Mouse (Mus musculus) MEL (cell line): ENCODE data around the gene Fgfr3. TPM values are rescaled to one million over a fixed set of nuclear protein-coding genes. Genes with fewer than 3 reads are reported as not detected.

Source experiments
- DNase-seq: peaks from one replicate; pipeline ENCODE4 v3.0.0; 2011; ENCODE audit warnings: low read depth, low spot score
- H3K27ac ChIP-seq: 2 replicates; pipeline ENCODE4 v1.5.1; 2012; ENCODE audit warnings: low read depth, mild to moderate bottlenecking, control low read depth, low read length, moderate library complexity; ENCODE audit not compliant: control insufficient read depth
- H3K27me3 ChIP-seq, 2 experiments: fragments of 150-350 bp in 1 of 2; sonication (generic) in 1 of 2; 2 replicates each; pipeline ENCODE4 v1.6.1; 2012; ENCODE audit warnings: low read length in 2 of 2, mild to moderate bottlenecking in 2 of 2, improper control_type of control experiment in 1 of 2, moderate library complexity in 1 of 2; ENCODE audit not compliant: insufficient read depth in 2 of 2, control insufficient read depth in 1 of 2
- H3K36me3 ChIP-seq, 2 experiments: 2 replicates each; pipeline ENCODE4 v1.6.1; 2012 to 2014; ENCODE audit warnings: low read length in 2 of 2, improper control_type of control experiment in 1 of 2, inconsistent platforms in 1 of 2, mild to moderate bottlenecking in 1 of 2; ENCODE audit not compliant: insufficient read depth in 2 of 2, control insufficient read depth in 1 of 2
- H3K4me1 ChIP-seq, 2 experiments: fragments of 150-350 bp in 1 of 2; sonication (generic) in 1 of 2; 2 replicates each; pipeline ENCODE4 v1.6.1; 2012; ENCODE audit warnings: low read length in 2 of 2, improper control_type of control experiment in 1 of 2, mild to moderate bottlenecking in 1 of 2; ENCODE audit not compliant: insufficient read depth in 2 of 2, control insufficient read depth in 1 of 2
- H3K4me3 ChIP-seq, 2 experiments: fragments of 150-350 bp in 1 of 2; sonication (generic) in 1 of 2; 2 replicates each; pipeline ENCODE4 v1.5.1; 2012; ENCODE audit warnings: low read depth in 2 of 2, low read length in 2 of 2, mild to moderate bottlenecking in 2 of 2, moderate library complexity in 2 of 2, control low read depth in 1 of 2, improper control_type of control experiment in 1 of 2; ENCODE audit not compliant: control insufficient read depth in 1 of 2, insufficient read depth in 1 of 2
- H3K79me2 ChIP-seq: 2 replicates; pipeline ENCODE4 v1.6.1; 2012; ENCODE audit warnings: mild to moderate bottlenecking, low read length, moderate library complexity; ENCODE audit not compliant: control insufficient read depth, poor library complexity, insufficient read depth
- H3K9ac ChIP-seq: 2 replicates; pipeline ENCODE4 v1.6.1; 2012; ENCODE audit warnings: low read depth, mild to moderate bottlenecking, control low read depth, low read length, moderate library complexity; ENCODE audit not compliant: control insufficient read depth, poor library complexity, severe bottlenecking
- H3K9me3 ChIP-seq: fragments of 150-350 bp; sonication (generic); replicated peaks from 2 replicates; pipeline ENCODE4 v1.6.1; 2012; ENCODE audit warnings: mild to moderate bottlenecking, low read length, improper control_type of control experiment, moderate library complexity; ENCODE audit not compliant: insufficient read depth
- BHLHE40 ChIP-seq: IDR thresholded peaks from 2 replicates; pipeline ENCODE4 v1.6.1; 2012; ENCODE audit warnings: low read depth, mild to moderate bottlenecking, inconsistent platforms, low read length, improper control_type of control experiment, borderline replicate concordance
- CHD1 ChIP-seq: IDR thresholded peaks from 2 replicates; pipeline ENCODE4 v1.6.1; 2012; ENCODE audit warnings: low read depth, mild to moderate bottlenecking, inconsistent platforms, low read length, improper control_type of control experiment
- CHD2 ChIP-seq: IDR thresholded peaks from 2 replicates; pipeline ENCODE4 v1.6.1; 2011; ENCODE audit warnings: low read length, improper control_type of control experiment
- CTCF ChIP-seq, 3 experiments: IDR thresholded peaks in 2 of 3; conservative IDR thresholded peaks in 1 of 3; 2 replicates each; pipeline ENCODE4 v1.5.1; 2011 to 2012; ENCODE audit warnings: low read length in 3 of 3, low read depth in 2 of 3, mild to moderate bottlenecking in 2 of 3, improper control_type of control experiment in 1 of 3, inconsistent platforms in 1 of 3, mixed read lengths in 1 of 3, moderate library complexity in 1 of 3; ENCODE audit not compliant: control insufficient read depth in 1 of 3, insufficient read depth in 1 of 3, poor library complexity in 1 of 3, severe bottlenecking in 1 of 3
- E2F4 ChIP-seq: IDR thresholded peaks from 2 replicates; pipeline ENCODE4 v1.6.1; 2011; ENCODE audit warnings: low read depth, low read length, improper control_type of control experiment, borderline replicate concordance
- ELF1 ChIP-seq: IDR thresholded peaks from 2 replicates; pipeline ENCODE4 v1.6.1; 2014; ENCODE audit warnings: low read depth, mild to moderate bottlenecking, inconsistent platforms, low read length, improper control_type of control experiment, moderate library complexity
- EP300 ChIP-seq, 2 experiments: IDR thresholded peaks; 2 replicates each; pipeline ENCODE4 v1.6.1; 2011; ENCODE audit warnings: improper control_type of control experiment in 2 of 2, low read length in 2 of 2, low read depth in 1 of 2, mild to moderate bottlenecking in 1 of 2
- ETS1 ChIP-seq: IDR thresholded peaks from 2 replicates; pipeline ENCODE4 v1.6.1; 2012; ENCODE audit warnings: low read depth, mild to moderate bottlenecking, inconsistent platforms, low read length, improper control_type of control experiment, moderate library complexity
- GABPA ChIP-seq: IDR thresholded peaks from 2 replicates; pipeline ENCODE4 v1.6.1; 2012; ENCODE audit warnings: low read depth, mild to moderate bottlenecking, inconsistent platforms, low read length, improper control_type of control experiment, moderate library complexity
- GATA1 ChIP-seq: IDR thresholded peaks from 2 replicates; pipeline ENCODE4 v1.6.1; 2011; ENCODE audit warnings: low read depth, low read length, improper control_type of control experiment
- HCFC1 ChIP-seq: IDR thresholded peaks from 2 replicates; pipeline ENCODE4 v1.6.1; 2012; ENCODE audit warnings: low read depth, mild to moderate bottlenecking, inconsistent platforms, low read length, improper control_type of control experiment, moderate library complexity
- JUND ChIP-seq: IDR thresholded peaks from 2 replicates; pipeline ENCODE4 v1.6.1; 2011; ENCODE audit warnings: low read depth, mild to moderate bottlenecking, improper control_type of control experiment, low read length
- KAT2A ChIP-seq: conservative IDR thresholded peaks from 2 replicates; pipeline ENCODE4 v1.6.1; 2012; ENCODE audit warnings: low read depth, low read length, improper control_type of control experiment, inconsistent platforms
- MAFK ChIP-seq: IDR thresholded peaks from 2 replicates; pipeline ENCODE4 v1.6.1; 2011; ENCODE audit warnings: low read depth, mild to moderate bottlenecking, low read length, improper control_type of control experiment, borderline replicate concordance
- MAX ChIP-seq: IDR thresholded peaks from 2 replicates; pipeline ENCODE4 v1.6.1; 2011; ENCODE audit warnings: low read length, improper control_type of control experiment
- MAZ ChIP-seq: IDR thresholded peaks from 2 replicates; pipeline ENCODE4 v1.6.1; 2012; ENCODE audit warnings: low read depth, mild to moderate bottlenecking, inconsistent platforms, low read length, improper control_type of control experiment
- MEF2A ChIP-seq: IDR thresholded peaks from 2 replicates; pipeline ENCODE4 v1.6.1; 2014; ENCODE audit warnings: low read depth, mild to moderate bottlenecking, inconsistent platforms, low read length, improper control_type of control experiment; ENCODE audit not compliant: poor library complexity, insufficient replicate concordance, severe bottlenecking; ENCODE audit errors: extremely low read depth
- MXI1 ChIP-seq: IDR thresholded peaks from 2 replicates; pipeline ENCODE4 v1.6.1; 2011; ENCODE audit warnings: mild to moderate bottlenecking, low read depth, low read length, improper control_type of control experiment
- MYB ChIP-seq: IDR thresholded peaks from 2 replicates; pipeline ENCODE4 v1.6.1; 2011; ENCODE audit warnings: mild to moderate bottlenecking, low read depth, low read length, improper control_type of control experiment
- NELFE ChIP-seq: IDR thresholded peaks from 2 replicates; pipeline ENCODE4 v1.6.1; 2011; ENCODE audit warnings: low read depth, low read length, improper control_type of control experiment
- NRF1 ChIP-seq: IDR thresholded peaks from 2 replicates; pipeline ENCODE4 v1.6.1; 2014; ENCODE audit warnings: low read depth, mild to moderate bottlenecking, inconsistent platforms, low read length, improper control_type of control experiment, moderate library complexity; ENCODE audit not compliant: poor library complexity, insufficient read depth, severe bottlenecking
- POLR2A ChIP-seq, 2 experiments: IDR thresholded peaks; 2 replicates each; pipeline ENCODE4 v1.6.1; 2011 to 2012; ENCODE audit warnings: low read length in 2 of 2, mild to moderate bottlenecking in 2 of 2, control low read depth in 1 of 2, improper control_type of control experiment in 1 of 2, low read depth in 1 of 2, moderate library complexity in 1 of 2; ENCODE audit not compliant: control insufficient read depth in 1 of 2, insufficient read depth in 1 of 2, poor library complexity in 1 of 2
- POLR2AphosphoS2 ChIP-seq: IDR thresholded peaks from 2 replicates; pipeline ENCODE4 v1.6.1; 2011; ENCODE audit warnings: low read length, improper control_type of control experiment
- POLR2AphosphoS5 ChIP-seq: IDR thresholded peaks from 2 replicates; pipeline ENCODE4 v1.6.1; 2012; ENCODE audit warnings: low read depth, borderline replicate concordance, mild to moderate bottlenecking, inconsistent platforms, low read length, moderate library complexity, mixed read lengths
- RAD21 ChIP-seq: IDR thresholded peaks from 2 replicates; pipeline ENCODE4 v1.6.1; 2011; ENCODE audit warnings: mild to moderate bottlenecking, low read depth, low read length, improper control_type of control experiment
- RCOR1 ChIP-seq: IDR thresholded peaks from 2 replicates; pipeline ENCODE4 v1.6.1; 2012; ENCODE audit warnings: low read depth, mild to moderate bottlenecking, inconsistent platforms, low read length, improper control_type of control experiment
- SIN3A ChIP-seq: IDR thresholded peaks from 2 replicates; pipeline ENCODE4 v1.6.1; 2012; ENCODE audit warnings: low read length, improper control_type of control experiment, inconsistent platforms
- SMC3 ChIP-seq: IDR thresholded peaks from 2 replicates; pipeline ENCODE4 v1.6.1; 2011; ENCODE audit warnings: low read depth, low read length, improper control_type of control experiment
- TAL1 ChIP-seq: IDR thresholded peaks from 2 replicates; pipeline ENCODE4 v1.6.1; 2012; ENCODE audit warnings: mild to moderate bottlenecking, inconsistent platforms, low read length, moderate library complexity, mixed read lengths
- TBP ChIP-seq: IDR thresholded peaks from 2 replicates; pipeline ENCODE4 v1.8.0; 2011; ENCODE audit warnings: low read depth, low read length, improper control_type of control experiment
- TCF12 ChIP-seq: IDR thresholded peaks from 2 replicates; pipeline ENCODE4 v1.6.1; 2014; ENCODE audit warnings: low read depth, mild to moderate bottlenecking, inconsistent platforms, low read length, improper control_type of control experiment, moderate library complexity
- UBTF ChIP-seq: IDR thresholded peaks from 2 replicates; pipeline ENCODE4 v1.6.1; 2012; ENCODE audit warnings: low read depth, mild to moderate bottlenecking, inconsistent platforms, low read length, improper control_type of control experiment, moderate library complexity, borderline replicate concordance; ENCODE audit not compliant: insufficient read depth
- USF1 ChIP-seq: IDR thresholded peaks from 2 replicates; pipeline ENCODE4 v1.6.1; 2014; ENCODE audit warnings: low read depth, mild to moderate bottlenecking, inconsistent platforms, low read length, improper control_type of control experiment, moderate library complexity
- USF2 ChIP-seq, 2 experiments: IDR thresholded peaks; 2 replicates each; pipeline ENCODE4 v1.6.1; 2011 to 2012; ENCODE audit warnings: improper control_type of control experiment in 2 of 2, low read length in 2 of 2, borderline replicate concordance in 1 of 2, inconsistent platforms in 1 of 2, low read depth in 1 of 2, mild to moderate bottlenecking in 1 of 2; ENCODE audit not compliant: insufficient read depth in 1 of 2
- ZC3H11A ChIP-seq: IDR thresholded peaks from 2 replicates; pipeline ENCODE4 v1.6.1; 2012; ENCODE audit warnings: low read depth, mild to moderate bottlenecking, inconsistent platforms, low read length, improper control_type of control experiment
- ZKSCAN1 ChIP-seq: IDR thresholded peaks from 2 replicates; pipeline ENCODE4 v1.6.1; 2012; ENCODE audit warnings: low read depth, mild to moderate bottlenecking, inconsistent platforms, low read length, improper control_type of control experiment, moderate library complexity
- ZMIZ1 ChIP-seq: IDR thresholded peaks from 2 replicates; pipeline ENCODE4 v1.6.1; 2012; ENCODE audit warnings: low read depth, mild to moderate bottlenecking, inconsistent platforms, low read length, improper control_type of control experiment, moderate library complexity
- ZNF384 ChIP-seq: IDR thresholded peaks from 2 replicates; pipeline ENCODE4 v1.6.1; 2012; ENCODE audit warnings: low read depth, mild to moderate bottlenecking, inconsistent platforms, low read length, improper control_type of control experiment
- polyA plus RNA-seq, 2 experiments: library from polyadenylated mRNA; stranded (reverse) in 1 of 2; unstranded in 1 of 2; fragments of >175 nt in 1 of 2; fragments of >200 nt in 1 of 2; gene quantifications; 2 replicates each; pipeline versions ENCODE4 v1.2.1 to v1.2.4; 2012; ENCODE audit warnings: low replicate concordance in 2 of 2, low read depth in 1 of 2; ENCODE audit not compliant: insufficient read length in 2 of 2, insufficient read depth in 1 of 2, missing spikeins in 1 of 2
- total RNA-seq: library from RNA; depleted of rRNA; stranded (reverse); fragments of 300-350 nt; gene quantifications from 2 replicates; pipeline ENCODE4 v1.2.3, GENCODE M21; 2012

Gene Fgfr3
- total and polyA plus RNA-seq, 3 experiments = 6.0 to 10.2 TPM; not detected in 1

GRCm38 (mm10) chr5:33718460-33718859 is 3.0 kb upstream of the Fgfr3 start:
- DNase-seq = peak; percentile 91
- H3K9me3 ChIP-seq = no peaks in the 10 kb centered on the region
- peaks cover 0 to 2% of the 10 kb centered on the region in 2 experiments; a peak in 1 of 4 replicates for H3K36me3 ChIP-seq
- H3K9ac ChIP-seq = no peak overlapping the region
- H3K27ac ChIP-seq = no peak overlapping the region
- peaks cover 0 to 30% of the 10 kb centered on the region in 2 experiments; a peak in 3 of 4 replicates for H3K4me1 ChIP-seq
- H3K4me3 ChIP-seq = no peak overlapping the region
- H3K27me3 ChIP-seq = no peaks in the 10 kb centered on the region
- H3K79me2 ChIP-seq = no peaks in the 10 kb centered on the region; the same call in 1 of the 2 replicates
- TF ChIP-seq USF1 = no peak
- no peak for TF ChIP-seq CHD2
- TF ChIP-seq E2F4 = no peak
- no peak for TF ChIP-seq ZKSCAN1
- TF ChIP-seq ELF1 = peak; percentile 56
- TF ChIP-seq UBTF = peak; percentile 100
- TF ChIP-seq TBP = peak; percentile 99
- TF ChIP-seq RAD21 = no peak
- TF ChIP-seq TCF12 = no peak
- TF ChIP-seq GABPA = no peak
- no peak for TF ChIP-seq ZMIZ1
- no peak for TF ChIP-seq CHD1
- no peak for TF ChIP-seq ZC3H11A
- no peak for TF ChIP-seq TAL1
- TF ChIP-seq SMC3 = no peak
- TF ChIP-seq RCOR1 = peak; percentile 16; the same call in 1 of the 2 replicates
- no peak for TF ChIP-seq POLR2AphosphoS2
- TF ChIP-seq MAZ = no peak
- TF ChIP-seq USF2 (IDR thresholded peaks at IDR 0.05; ENCODE audit: borderline replicate concordance in 1 of 2, insufficient read depth in 1 of 2, low read depth in 1 of 2, low read length in 2 of 2) = no peak
- TF ChIP-seq POLR2A (IDR thresholded peaks at IDR 0.05; ENCODE audit: control insufficient read depth in 1 of 2, insufficient read depth in 1 of 2, low read depth in 1 of 2, low read length in 2 of 2, poor library complexity in 1 of 2) = no peak
- TF ChIP-seq NELFE = no peak
- TF ChIP-seq CTCF (IDR thresholded peaks at IDR 0.05 in 2 of 3, conservative IDR thresholded peaks at IDR 0.05 in 1 of 3; ENCODE audit: control insufficient read depth in 1 of 3, insufficient read depth in 1 of 3, low read depth in 2 of 3, low read length in 3 of 3, poor library complexity in 1 of 3, severe bottlenecking in 1 of 3) = no peak
- no peak for TF ChIP-seq MAFK
- 0 out of 2 replicates have a peak, but pooled peaks have one; percentile 34 for TF ChIP-seq SIN3A
- no peak for TF ChIP-seq ETS1
- no peak for TF ChIP-seq MYB
- no peak for TF ChIP-seq ZNF384
- no peak for TF ChIP-seq EP300 (IDR thresholded peaks at IDR 0.05; ENCODE audit: low read depth in 1 of 2, low read length in 2 of 2)
- TF ChIP-seq BHLHE40 = peak; percentile 7; the same call in 1 of the 2 replicates
- TF ChIP-seq MAX = no peak
- no peak for TF ChIP-seq HCFC1
- TF ChIP-seq JUND = no peak
- TF ChIP-seq MEF2A = no peak
- 0 out of 2 replicates have a peak, but pooled peaks have one; percentile 26 for TF ChIP-seq NRF1
- no peak for TF ChIP-seq GATA1
- no peak for TF ChIP-seq POLR2AphosphoS5
- TF ChIP-seq KAT2A = no peak
- TF ChIP-seq MXI1 = peak; percentile 32; the same call in 1 of the 2 replicates
